Mouse (Mus musculus) gastrocnemius, adult 2 months (tissue): Measurements from ENCODE around the gene Pprc1. TPM values are rescaled to one million over a fixed set of nuclear protein-coding genes. Genes with fewer than 3 reads are reported as not detected.

Source experiments
- DNase-seq: peaks from one replicate; pipeline ENCODE4 v3.0.0; 2022
- H3K27ac ChIP-seq: fragments of 200-600 bp; 2 replicates; pipeline ENCODE4 v1.8.1; 2022; ENCODE audit warnings: mild to moderate bottlenecking
- H3K4me3 ChIP-seq: fragments of 200-600 bp; 2 replicates; pipeline ENCODE4 v1.8.1; 2022; ENCODE audit warnings: mild to moderate bottlenecking, moderate library complexity
- CTCF ChIP-seq: fragments of 200-600 bp; IDR thresholded peaks from 2 replicates; pipeline ENCODE4 v1.8.1; 2022; ENCODE audit warnings: antibody characterized with exemption, mild to moderate bottlenecking, moderate library complexity
- intact Hi-C: fragments of 180-260 bp; cut with DNase I; formaldehyde crosslinking; loops from one replicate; pipeline ENCODE4 v1.15.1; 2025
- total RNA-seq, 2 experiments: library from RNA; stranded (reverse); gene quantifications; 2 replicates each; pipeline ENCODE4 v1.2.3; 2021

Pprc1 gene
- total RNA-seq, 2 experiments from 2014 or later, result 15.0 to 24.0 TPM

GRCm38 (mm10) chr19:46110214-46110613, 65.5 kb downstream of the Pprc1 start:
- no peak for TF ChIP-seq CTCF
- no peak overlapping the region for H3K27ac ChIP-seq
- DNase-seq, result no peak
- H3K4me3 ChIP-seq, result no peak overlapping the region
- intact Hi-C loops, result no loop called here

- intact Hi-C loops, result no loop called here
- Histone ChIP-seq H3K4me3 (no peak overlapping the region), H3K27ac (no peak overlapping the region)
- TF ChIP-seq CTCF, result no peak
- DNase-seq, result no peak
Observed at GRCm38 (mm10) chr19:46110781-46111180, 66.1 kb downstream of the Pprc1 start.

GRCm38 (mm10) chr19:46114617-46115016, 69.9 kb downstream of the Pprc1 start:
- TF ChIP-seq CTCF, result no peak
- intact Hi-C loops, result no loop called here
- no peak for DNase-seq

GRCm38 (mm10) chr19:46119458-46119857, 74.8 kb downstream of the Pprc1 start:
- H3K4me3 ChIP-seq, result no peak overlapping the region
- intact Hi-C loops, result no loop called here
- no peak overlapping the region for H3K27ac ChIP-seq
- DNase-seq, result no peak
- no peak for TF ChIP-seq CTCF

More at GRCm38 (mm10) chr19:46114617-46115016, 69.9 kb downstream of the Pprc1 start:
- H3K4me3 ChIP-seq, result no peak overlapping the region
- H3K27ac ChIP-seq, result no peak overlapping the region

- TF ChIP-seq CTCF, result no peak
- H3K27ac ChIP-seq, result no peak overlapping the region
- DNase-seq, result no peak
- no peak overlapping the region for H3K4me3 ChIP-seq
- intact Hi-C loops, result no loop called here
Observed at GRCm38 (mm10) chr19:46120872-46121271, 76.2 kb downstream of the Pprc1 start.

Other genes starting within 250 kb of the Pprc1 start
- gene Kcnip2, start 228.8 kb upstream of the Pprc1 start, total RNA-seq, result under 1 TPM; 0.48 to 0.70 TPM
- gene Armh3, start 46.4 kb upstream of the Pprc1 start, total RNA-seq, result 10 to 100 TPM; 13.6 to 14.7 TPM
- 1 to 10 TPM; 3.4 to 3.9 TPM for gene Hps6, start 41.4 kb upstream of the Pprc1 start, total RNA-seq
- gene Ldb1, start 328 bp downstream of the Pprc1 start, total RNA-seq, result 10 to 100 TPM; 17.8 to 19.5 TPM
- gene Nolc1, start 31.0 kb downstream of the Pprc1 start, total RNA-seq, result 10 to 100 TPM; 22.4 to 22.5 TPM
- not detected for gene Elovl3, start 87.0 kb downstream of the Pprc1 start, total RNA-seq
- gene Pitx3, start 103.4 kb downstream of the Pprc1 start, total RNA-seq, result 10 to 100 TPM in 1 of 2 experiments, 1 to 10 TPM in 1; 4.6 to 15.1 TPM
- 10 to 100 TPM; 47.4 to 59.0 TPM for gene Gbf1, start 107.6 kb downstream of the Pprc1 start, total RNA-seq